Mouse (Mus musculus): ENCODE measurements at regions not wholly inside any gene's neighbourhood (a gene's known extent, or its start where the extent isn't known, plus 50 kb on each side); places are given as distances from the start of the nearest gene placed in this dataset.

- Histone ChIP-seq H3K9ac (no peak overlapping the region), H3K4me1 (replicated peaks) (no peaks in the 10 kb centered on the region), H3K27me3 (no peaks in the 10 kb centered on the region), H3K9me3 (replicated peaks) (no peaks in the 10 kb centered on the region), H3K36me3 (no peaks in the 10 kb centered on the region), H3K4me3 (no peak overlapping the region), H3K4me2 (no peak overlapping the region), H3K27ac (no peak overlapping the region)
- ATAC-seq (replicated peaks; ENCODE audit: insufficient number of reproducible peaks, insufficient read depth, low FRiP score, low read depth), result no peak
- 68% methylated on average over 5 of the region's 5 CpGs for WGBS
Observed at GRCm38 (mm10) chr3:35688111-35688510, 65.8 kb upstream of the Atp11b start.

GRCm38 (mm10) chr3:35688781-35689180 is 65.1 kb upstream of the Atp11b start:
- WGBS, result 17% methylated on average over 4 of the region's 4 CpGs
- no peaks in the 10 kb centered on the region for H3K4me1 ChIP-seq (replicated peaks)
- no peak overlapping the region for H3K27ac ChIP-seq
- H3K4me2 ChIP-seq, result no peak overlapping the region
- no peak overlapping the region for H3K4me3 ChIP-seq
- H3K9me3 ChIP-seq (replicated peaks), result no peaks in the 10 kb centered on the region
- H3K9ac ChIP-seq, result no peak overlapping the region
- ATAC-seq (replicated peaks; ENCODE audit: insufficient number of reproducible peaks, insufficient read depth, low FRiP score, low read depth), result 0 out of 2 replicates have a peak, but pooled peaks have one; percentile 22
- no peaks in the 10 kb centered on the region for H3K27me3 ChIP-seq
- H3K36me3 ChIP-seq, result no peaks in the 10 kb centered on the region

DNA sequence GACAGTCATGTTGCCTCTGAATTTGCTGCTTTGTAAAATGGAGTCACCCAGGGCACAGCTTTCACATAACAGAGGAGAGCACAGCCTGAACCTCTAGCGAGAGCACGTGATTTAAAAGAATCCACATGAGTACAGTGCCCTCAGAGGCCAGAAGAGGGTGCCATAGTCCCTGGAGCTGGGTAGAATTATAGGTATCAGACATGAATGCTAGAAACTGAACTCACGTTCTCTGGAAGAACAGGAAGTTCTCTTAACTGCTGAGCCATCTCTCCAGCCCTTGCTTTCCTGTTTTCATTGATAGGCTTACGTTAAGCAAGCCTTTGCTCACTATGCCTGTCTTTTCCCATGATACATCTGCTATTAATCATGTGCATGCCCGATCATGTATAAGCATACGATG is 60.9 kb upstream of the Atp11b start:
- Histone ChIP-seq H3K9ac (no peak overlapping the region), H3K36me3 (no peaks in the 10 kb centered on the region), H3K27me3 (no peaks in the 10 kb centered on the region), H3K27ac (no peak overlapping the region), H3K9me3 (replicated peaks) (no peaks in the 10 kb centered on the region), H3K4me3 (no peak overlapping the region), H3K4me1 (replicated peaks) (no peaks in the 10 kb centered on the region), H3K4me2 (no peak overlapping the region)
- 45% methylated on average over 6 of the region's 6 CpGs for WGBS
- no peak for ATAC-seq (replicated peaks; ENCODE audit: insufficient number of reproducible peaks, insufficient read depth, low FRiP score, low read depth)

GRCm38 (mm10) chr3:35693551-35693950 is 60.4 kb upstream of the Atp11b start:
- H3K9ac ChIP-seq, result no peak overlapping the region
- no peak overlapping the region for H3K4me2 ChIP-seq
- H3K9me3 ChIP-seq (replicated peaks), result no peaks in the 10 kb centered on the region
- H3K4me1 ChIP-seq (replicated peaks), result no peaks in the 10 kb centered on the region
- H3K4me3 ChIP-seq, result no peak overlapping the region
- H3K36me3 ChIP-seq, result no peaks in the 10 kb centered on the region
- H3K27me3 ChIP-seq, result no peaks in the 10 kb centered on the region
- H3K27ac ChIP-seq, result no peak overlapping the region
- 74% methylated on average over 12 of the region's 12 CpGs for WGBS
- ATAC-seq (replicated peaks; ENCODE audit: insufficient number of reproducible peaks, insufficient read depth, low FRiP score, low read depth), result no peak

- 64% methylated on average over 4 of the region's 4 CpGs for WGBS
- Histone ChIP-seq H3K27me3 (no peaks in the 10 kb centered on the region), H3K9ac (no peak overlapping the region), H3K4me3 (no peak overlapping the region), H3K36me3 (no peaks in the 10 kb centered on the region), H3K27ac (no peak overlapping the region), H3K4me1 (replicated peaks) (no peaks in the 10 kb centered on the region), H3K9me3 (replicated peaks) (no peaks in the 10 kb centered on the region), H3K4me2 (no peak overlapping the region)
- ATAC-seq (replicated peaks; ENCODE audit: insufficient number of reproducible peaks, insufficient read depth, low FRiP score, low read depth), result no peak
Observed at GRCm38 (mm10) chr3:35694241-35694640, 59.7 kb upstream of the Atp11b start.

DNA sequence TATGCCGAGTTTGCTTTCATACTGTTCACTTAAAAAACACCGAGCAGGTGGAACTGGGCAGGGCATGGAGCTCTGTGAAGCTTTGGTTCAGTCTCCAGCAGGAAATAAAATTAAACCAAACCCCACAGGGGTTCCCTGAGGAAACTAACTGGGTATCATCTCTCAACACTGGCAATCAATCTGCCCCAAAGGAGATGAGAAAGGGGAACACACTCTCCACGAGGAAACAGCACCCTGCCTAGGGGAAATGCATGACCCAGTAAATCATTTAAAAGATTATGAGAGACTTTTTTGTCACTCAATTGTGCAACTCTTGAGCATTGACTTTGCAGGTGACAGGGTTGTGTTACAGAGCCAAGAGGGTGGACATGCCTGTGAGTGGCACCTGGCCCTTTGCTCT is 58.0 kb upstream of the Atp11b start:
- Histone ChIP-seq H3K4me3 (no peak overlapping the region), H3K4me1 (replicated peaks) (no peaks in the 10 kb centered on the region), H3K9ac (no peak overlapping the region), H3K36me3 (no peaks in the 10 kb centered on the region), H3K27ac (no peak overlapping the region), H3K9me3 (replicated peaks) (no peaks in the 10 kb centered on the region), H3K27me3 (no peaks in the 10 kb centered on the region), H3K4me2 (no peak overlapping the region)
- no peak for ATAC-seq (replicated peaks; ENCODE audit: insufficient number of reproducible peaks, insufficient read depth, low FRiP score, low read depth)
- 55% methylated on average over 3 of the region's 3 CpGs for WGBS

DNA sequence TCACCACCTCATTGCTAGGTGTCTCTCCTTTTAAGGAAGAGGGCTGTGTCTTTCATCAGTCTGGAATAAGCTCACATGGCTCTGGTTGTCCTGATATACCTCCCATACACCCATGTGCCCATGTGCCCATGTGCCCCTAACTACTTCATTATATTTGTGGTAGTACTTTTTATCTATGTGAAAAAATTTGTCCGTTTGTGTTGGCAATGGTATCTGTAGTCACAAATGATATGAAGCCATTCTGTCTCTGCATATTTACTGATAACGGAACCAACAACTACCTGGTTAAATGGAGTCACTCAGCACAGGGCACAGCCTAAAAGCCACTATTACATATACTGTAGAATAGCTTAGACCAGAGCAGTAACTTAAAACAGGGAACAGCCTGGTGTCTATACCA is 54.6 kb upstream of the Atp11b start:
- H3K4me1 ChIP-seq (replicated peaks), result no peaks in the 10 kb centered on the region
- H3K9me3 ChIP-seq (replicated peaks), result no peaks in the 10 kb centered on the region
- ATAC-seq (replicated peaks; ENCODE audit: insufficient number of reproducible peaks, insufficient read depth, low FRiP score, low read depth), result no peak
- no peak overlapping the region for H3K4me2 ChIP-seq
- no peak overlapping the region for H3K27ac ChIP-seq
- no peaks in the 10 kb centered on the region for H3K27me3 ChIP-seq
- H3K4me3 ChIP-seq, result no peak overlapping the region
- H3K36me3 ChIP-seq, result no peaks in the 10 kb centered on the region
- no peak overlapping the region for H3K9ac ChIP-seq
- WGBS, result 78% methylated on average over 2 of the region's 2 CpGs

DNA sequence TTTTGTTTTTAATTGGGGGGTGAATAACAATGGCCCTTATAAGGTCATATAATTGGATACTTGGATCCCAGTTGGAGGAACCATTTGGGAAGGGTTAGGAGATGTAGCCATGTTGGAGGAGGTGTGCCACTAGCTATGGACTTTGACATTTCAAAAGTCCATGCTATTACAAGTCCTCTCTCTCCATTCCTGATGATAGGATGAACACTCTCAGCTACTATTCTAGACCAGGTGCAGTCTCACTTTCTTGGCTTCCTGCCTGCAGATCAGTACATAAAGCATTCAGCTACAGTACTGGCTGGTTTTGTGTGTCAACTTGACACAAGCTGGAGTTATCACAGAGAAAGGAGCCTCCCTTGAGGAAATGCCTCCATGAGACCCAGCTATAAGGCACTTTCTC is 53.9 kb upstream of the Atp11b start:
- no peaks in the 10 kb centered on the region for H3K9me3 ChIP-seq (replicated peaks)
- H3K4me1 ChIP-seq (replicated peaks), result no peaks in the 10 kb centered on the region
- H3K4me3 ChIP-seq, result no peak overlapping the region
- H3K4me2 ChIP-seq, result no peak overlapping the region
- H3K27ac ChIP-seq, result no peak overlapping the region
- no peak for ATAC-seq (replicated peaks; ENCODE audit: insufficient number of reproducible peaks, insufficient read depth, low FRiP score, low read depth)
- no peak overlapping the region for H3K9ac ChIP-seq
- no peaks in the 10 kb centered on the region for H3K27me3 ChIP-seq
- no peaks in the 10 kb centered on the region for H3K36me3 ChIP-seq

DNA sequence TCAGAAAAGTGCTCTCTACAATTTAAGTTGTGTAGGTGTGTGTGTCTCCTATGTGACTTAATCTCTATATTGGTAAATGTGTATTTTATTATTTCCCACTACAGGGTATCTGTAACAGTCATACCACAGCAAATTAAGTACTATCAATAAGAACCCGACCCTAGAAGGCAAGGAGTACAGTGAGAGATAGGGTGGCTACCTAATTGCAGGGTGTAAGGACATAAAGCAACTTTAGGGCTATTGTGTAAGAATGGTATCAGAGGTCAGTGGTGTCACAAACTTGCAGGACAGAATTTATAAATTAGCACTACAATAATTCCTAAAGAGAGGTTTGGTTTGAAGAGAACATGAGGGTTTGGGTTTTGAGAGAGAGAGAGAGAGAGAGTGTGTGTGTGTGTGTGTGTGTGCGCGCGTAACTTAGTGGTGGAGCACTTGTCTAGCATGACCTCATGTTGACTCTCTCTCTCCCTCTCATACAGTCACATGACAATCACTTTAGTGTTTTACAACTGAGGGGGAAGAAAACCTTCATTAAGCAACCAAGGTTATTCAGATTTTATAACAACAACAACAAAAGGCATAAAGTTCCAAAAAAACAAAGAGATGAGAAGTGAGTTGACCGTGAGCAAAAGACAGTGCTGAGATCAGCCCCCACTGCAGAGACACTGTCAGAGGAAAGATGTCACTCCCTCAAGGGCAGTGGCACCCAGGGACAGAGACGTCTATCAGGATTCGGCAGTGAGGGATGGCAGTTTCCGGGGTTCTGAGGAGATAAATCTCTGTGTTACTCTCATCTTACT is 50.2 kb upstream of the Atp11b start:
- WGBS, result 65% methylated on average over 8 of the region's 8 CpGs
- H3K4me1 ChIP-seq (replicated peaks), result no peaks in the 10 kb centered on the region
- no peak overlapping the region for H3K4me3 ChIP-seq
- H3K27ac ChIP-seq, result no peak overlapping the region
- H3K9me3 ChIP-seq (replicated peaks), result no peaks in the 10 kb centered on the region
- no peak for ATAC-seq (replicated peaks; ENCODE audit: insufficient number of reproducible peaks, insufficient read depth, low FRiP score, low read depth)
- H3K9ac ChIP-seq, result no peak overlapping the region
- H3K4me2 ChIP-seq, result no peak overlapping the region
- H3K27me3 ChIP-seq, result no peaks in the 10 kb centered on the region
- no peaks in the 10 kb centered on the region for H3K36me3 ChIP-seq

Data from heart, embryonic 15.5 days (tissue).